Mouse (Mus musculus): ENCODE measurements at regions not wholly inside any gene's neighbourhood (a gene's known extent, or its start where the extent isn't known, plus 50 kb on each side); places are given as distances from the start of the nearest gene placed in this dataset.

GRCm38 (mm10) chr12:54408906-54409305 is 205.2 kb upstream of the Egln3 start:
- H3K36me3 ChIP-seq (ENCODE audit: control insufficient read depth, insufficient read depth, low read length, poor library complexity, severe bottlenecking), result no peaks in the 10 kb centered on the region
- TF ChIP-seq POLR2A (IDR thresholded peaks at IDR 0.05; ENCODE audit: insufficient read depth, low read length), result no peak
- no peak for TF ChIP-seq CTCF (IDR thresholded peaks at IDR 0.05; ENCODE audit: low read depth, low read length)
- no peak for TF ChIP-seq EP300 (IDR thresholded peaks at IDR 0.05; ENCODE audit: insufficient read depth, low read depth, low read length)
- H3K9ac ChIP-seq (ENCODE audit: low read depth, poor library complexity, severe bottlenecking), result no peak overlapping the region
- peaks cover 2% of the 10 kb centered on the region for H3K4me1 ChIP-seq (ENCODE audit: control insufficient read depth, insufficient read depth, low read length)
- no peak overlapping the region for H3K4me3 ChIP-seq (ENCODE audit: low read depth, low read length)
- no peak overlapping the region for H3K27ac ChIP-seq (ENCODE audit: insufficient read depth, low read length)
- H3K9me3 ChIP-seq (replicated peaks; ENCODE audit: control insufficient read depth, insufficient read depth, low read length, poor library complexity, severe bottlenecking), result no peaks in the 10 kb centered on the region
- no peaks in the 10 kb centered on the region for H3K27me3 ChIP-seq (ENCODE audit: control insufficient read depth, insufficient read depth, low read length, poor library complexity, severe bottlenecking)

GRCm38 (mm10) chr12:54407301-54407896 is 203.7 kb upstream of the Egln3 start:
- Histone ChIP-seq H3K9ac (ENCODE audit: low read depth, poor library complexity, severe bottlenecking) (no peak overlapping the region), H3K9me3 (replicated peaks; ENCODE audit: control insufficient read depth, insufficient read depth, low read length, poor library complexity, severe bottlenecking) (no peaks in the 10 kb centered on the region), H3K4me3 (ENCODE audit: low read depth, low read length) (no peak overlapping the region), H3K36me3 (ENCODE audit: control insufficient read depth, insufficient read depth, low read length, poor library complexity, severe bottlenecking) (no peaks in the 10 kb centered on the region), H3K27me3 (ENCODE audit: control insufficient read depth, insufficient read depth, low read length, poor library complexity, severe bottlenecking) (no peaks in the 10 kb centered on the region), H3K4me1 (ENCODE audit: control insufficient read depth, insufficient read depth, low read length) (peaks cover 2% of the 10 kb centered on the region), H3K27ac (ENCODE audit: insufficient read depth, low read length) (no peak overlapping the region)
- no peak for TF ChIP-seq EP300 (IDR thresholded peaks at IDR 0.05; ENCODE audit: insufficient read depth, low read depth, low read length)

- Histone ChIP-seq H3K9me3 (replicated peaks; ENCODE audit: control insufficient read depth, insufficient read depth, low read length, poor library complexity, severe bottlenecking) (no peaks in the 10 kb centered on the region), H3K4me3 (ENCODE audit: low read depth, low read length) (no peak overlapping the region)
- TF ChIP-seq CTCF (IDR thresholded peaks at IDR 0.05; ENCODE audit: low read depth, low read length), result no peak
- no peak for TF ChIP-seq EP300 (IDR thresholded peaks at IDR 0.05; ENCODE audit: insufficient read depth, low read depth, low read length)
- TF ChIP-seq POLR2A (IDR thresholded peaks at IDR 0.05; ENCODE audit: insufficient read depth, low read length), result no peak
These were observed 201.4 kb upstream of the Egln3 start for GRCm38 (mm10) chr12:54405066-54405465.

GRCm38 (mm10) chr12:54402591-54402990 is 198.9 kb upstream of the Egln3 start:
- Histone ChIP-seq H3K9me3 (replicated peaks; ENCODE audit: control insufficient read depth, insufficient read depth, low read length, poor library complexity, severe bottlenecking) (no peaks in the 10 kb centered on the region), H3K36me3 (ENCODE audit: control insufficient read depth, insufficient read depth, low read length, poor library complexity, severe bottlenecking) (no peaks in the 10 kb centered on the region), H3K27ac (ENCODE audit: insufficient read depth, low read length) (no peak overlapping the region), H3K4me3 (ENCODE audit: low read depth, low read length) (no peak overlapping the region), H3K9ac (ENCODE audit: low read depth, poor library complexity, severe bottlenecking) (no peak overlapping the region), H3K27me3 (ENCODE audit: control insufficient read depth, insufficient read depth, low read length, poor library complexity, severe bottlenecking) (no peaks in the 10 kb centered on the region), H3K4me1 (ENCODE audit: control insufficient read depth, insufficient read depth, low read length) (no peaks in the 10 kb centered on the region)
- TF ChIP-seq POLR2A (IDR thresholded peaks at IDR 0.05; ENCODE audit: insufficient read depth, low read length), result no peak

More at GRCm38 (mm10) chr12:54405066-54405465, 201.4 kb upstream of the Egln3 start:
- H3K4me1 ChIP-seq (ENCODE audit: control insufficient read depth, insufficient read depth, low read length), result peaks cover under 1% of the 10 kb centered on the region
- no peak overlapping the region for H3K27ac ChIP-seq (ENCODE audit: insufficient read depth, low read length)
- H3K9ac ChIP-seq (ENCODE audit: low read depth, poor library complexity, severe bottlenecking), result no peak overlapping the region
- H3K27me3 ChIP-seq (ENCODE audit: control insufficient read depth, insufficient read depth, low read length, poor library complexity, severe bottlenecking), result no peaks in the 10 kb centered on the region
- no peaks in the 10 kb centered on the region for H3K36me3 ChIP-seq (ENCODE audit: control insufficient read depth, insufficient read depth, low read length, poor library complexity, severe bottlenecking)

- TF ChIP-seq EP300 (IDR thresholded peaks at IDR 0.05; ENCODE audit: insufficient read depth, low read depth, low read length) (no peak), CTCF (IDR thresholded peaks at IDR 0.05; ENCODE audit: low read depth, low read length) (no peak), POLR2A (IDR thresholded peaks at IDR 0.05; ENCODE audit: insufficient read depth, low read length) (no peak)
- no peaks in the 10 kb centered on the region for H3K27me3 ChIP-seq (ENCODE audit: control insufficient read depth, insufficient read depth, low read length, poor library complexity, severe bottlenecking)
- no peak overlapping the region for H3K27ac ChIP-seq (ENCODE audit: insufficient read depth, low read length)
- H3K4me1 ChIP-seq (ENCODE audit: control insufficient read depth, insufficient read depth, low read length), result no peaks in the 10 kb centered on the region
- H3K4me3 ChIP-seq (ENCODE audit: low read depth, low read length), result no peak overlapping the region
- H3K36me3 ChIP-seq (ENCODE audit: control insufficient read depth, insufficient read depth, low read length, poor library complexity, severe bottlenecking), result no peaks in the 10 kb centered on the region
- H3K9me3 ChIP-seq (replicated peaks; ENCODE audit: control insufficient read depth, insufficient read depth, low read length, poor library complexity, severe bottlenecking), result no peaks in the 10 kb centered on the region
- no peak overlapping the region for H3K9ac ChIP-seq (ENCODE audit: low read depth, poor library complexity, severe bottlenecking)
These were observed 198.0 kb upstream of the Egln3 start for GRCm38 (mm10) chr12:54401665-54402064.

- Histone ChIP-seq H3K27me3 (ENCODE audit: control insufficient read depth, insufficient read depth, low read length, poor library complexity, severe bottlenecking) (no peaks in the 10 kb centered on the region), H3K4me3 (ENCODE audit: low read depth, low read length) (no peak overlapping the region), H3K9me3 (replicated peaks; ENCODE audit: control insufficient read depth, insufficient read depth, low read length, poor library complexity, severe bottlenecking) (no peaks in the 10 kb centered on the region), H3K27ac (ENCODE audit: insufficient read depth, low read length) (no peak overlapping the region), H3K36me3 (ENCODE audit: control insufficient read depth, insufficient read depth, low read length, poor library complexity, severe bottlenecking) (no peaks in the 10 kb centered on the region), H3K9ac (ENCODE audit: low read depth, poor library complexity, severe bottlenecking) (no peak overlapping the region), H3K4me1 (ENCODE audit: control insufficient read depth, insufficient read depth, low read length) (no peaks in the 10 kb centered on the region)
- TF ChIP-seq EP300 (IDR thresholded peaks at IDR 0.05; ENCODE audit: insufficient read depth, low read depth, low read length), result 0 out of 2 replicates have a peak, but pooled peaks have one; percentile 8
- TF ChIP-seq POLR2A (IDR thresholded peaks at IDR 0.05; ENCODE audit: insufficient read depth, low read length), result no peak
These were observed 196.4 kb upstream of the Egln3 start for GRCm38 (mm10) chr12:54400084-54400483.
